Mouse (Mus musculus) c-Kit-positive CD71-negative TER-119-negative erythroid progenitor cells, embryonic 14.5 days (primary cell): ENCODE data around the gene Bag5.
A peak's percentile ranks its signal among the peaks of the same experiment; 100 is the strongest.

Source experiments
- DNase-seq: peaks from one replicate; pipeline ENCODE4 v3.0.0-alpha.2; 2013; ENCODE audit warnings: low read depth

Gene Bag5

DNA sequence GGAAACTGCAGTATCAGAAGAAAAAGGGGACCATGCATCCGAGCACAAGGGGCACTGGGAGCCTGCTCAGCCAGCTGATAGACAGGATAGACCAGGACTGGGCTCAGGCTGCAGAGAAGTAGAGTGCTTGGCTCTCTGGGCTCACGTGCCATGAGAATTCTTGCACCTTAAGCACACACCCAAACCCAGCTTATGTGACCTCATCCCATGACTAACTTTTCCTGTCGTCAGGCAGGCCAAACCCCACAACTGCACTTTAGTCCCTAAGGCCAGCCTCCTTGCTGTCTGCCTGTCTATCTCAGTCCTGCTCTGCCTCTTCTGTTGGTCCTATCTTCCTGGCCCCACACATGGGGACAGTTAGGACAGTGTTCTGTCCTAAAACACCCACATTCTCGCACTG is 15.3 kb downstream of the Bag5 start:
- no peak for DNase-seq

DNA sequence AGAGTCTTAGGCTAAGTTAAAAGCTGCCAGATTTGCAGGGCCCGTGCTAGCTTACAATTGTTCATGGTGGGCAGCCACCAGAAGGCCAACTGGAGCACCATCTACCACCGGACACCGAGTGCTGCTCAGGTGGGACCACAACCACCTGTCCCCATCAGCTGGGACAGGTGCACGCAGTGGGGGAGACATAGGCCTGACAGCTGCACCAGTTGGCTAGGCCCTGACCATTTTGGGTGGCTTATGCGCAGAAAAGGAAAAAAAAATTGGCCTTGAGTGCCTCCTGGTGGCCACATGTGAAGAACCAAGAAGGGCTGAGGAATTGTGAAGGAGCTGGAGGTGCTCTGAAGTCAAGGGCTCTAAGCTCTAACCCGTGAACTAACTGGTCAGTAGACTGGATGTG is 16.8 kb downstream of the Bag5 start:
- peak; percentile 71 for DNase-seq

DNA sequence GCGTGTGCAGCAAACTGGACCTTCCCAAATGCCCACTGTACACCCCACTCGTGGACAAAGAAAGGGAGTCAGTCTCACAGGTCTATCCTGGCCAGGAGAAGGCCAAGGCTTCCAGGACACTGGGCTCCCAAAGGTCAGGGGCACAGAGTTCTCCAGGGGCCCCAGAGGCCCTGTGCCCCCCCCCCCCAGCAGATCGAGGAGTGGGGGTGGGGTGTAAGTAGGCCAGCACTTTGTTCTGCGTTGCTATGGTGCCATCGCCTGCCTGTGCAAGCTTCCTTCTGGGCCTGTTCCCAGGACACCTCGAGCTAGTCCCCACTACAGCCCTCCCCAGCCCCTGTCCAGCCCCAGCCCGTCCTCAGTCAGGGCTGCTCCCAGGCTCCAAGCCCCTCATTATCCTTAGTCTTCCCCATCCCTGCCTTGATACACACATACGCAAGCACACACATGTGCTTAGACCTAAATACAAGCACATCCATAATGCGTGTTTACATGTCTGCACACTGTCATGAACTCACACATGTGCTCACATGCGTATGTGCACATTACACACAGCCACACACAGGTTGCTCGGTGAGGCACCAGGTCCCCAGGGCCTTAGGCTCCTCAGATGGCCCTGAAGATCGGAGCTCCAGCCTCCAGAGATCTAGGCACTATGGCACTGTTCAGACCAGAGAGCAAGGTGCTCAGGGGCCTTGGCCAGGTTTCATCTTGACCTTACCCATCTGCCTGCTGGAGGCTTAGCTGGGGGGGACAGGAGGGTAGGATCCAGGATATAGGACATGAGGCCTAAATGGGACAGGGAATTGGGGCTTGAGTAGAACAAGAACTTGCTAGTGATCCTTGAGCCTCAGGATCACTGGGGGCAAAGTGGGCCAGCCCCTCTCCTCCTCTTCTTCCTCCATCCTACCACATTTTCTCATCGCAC is 17.9 kb downstream of the Bag5 start:
- no peak for DNase-seq

DNA sequence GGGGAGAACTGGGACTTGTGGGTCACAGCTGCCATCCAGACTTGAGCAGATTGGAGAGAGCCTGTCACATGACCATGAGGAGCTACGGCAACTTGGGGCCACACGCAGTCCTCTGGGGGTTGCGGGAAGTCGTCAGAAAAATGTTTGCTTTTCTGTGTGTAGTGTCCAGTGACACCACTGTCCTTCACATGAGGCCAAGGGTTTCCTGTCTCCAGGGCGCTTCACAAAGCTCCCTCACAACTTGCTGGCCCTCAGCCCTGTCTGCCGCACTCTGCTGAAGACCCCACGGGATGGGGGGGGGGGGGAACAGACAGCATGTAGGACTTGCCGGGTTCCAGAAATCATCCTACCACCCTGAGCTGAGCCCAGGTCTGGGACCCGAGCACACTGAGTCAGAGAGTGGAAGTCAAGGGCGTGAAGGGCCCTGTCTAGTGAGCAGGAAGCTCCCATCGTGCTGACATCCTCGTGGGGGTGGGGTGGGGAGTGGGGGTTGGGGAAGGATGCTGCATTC is 18.7 kb downstream of the Bag5 start:
- no peak for DNase-seq

DNA sequence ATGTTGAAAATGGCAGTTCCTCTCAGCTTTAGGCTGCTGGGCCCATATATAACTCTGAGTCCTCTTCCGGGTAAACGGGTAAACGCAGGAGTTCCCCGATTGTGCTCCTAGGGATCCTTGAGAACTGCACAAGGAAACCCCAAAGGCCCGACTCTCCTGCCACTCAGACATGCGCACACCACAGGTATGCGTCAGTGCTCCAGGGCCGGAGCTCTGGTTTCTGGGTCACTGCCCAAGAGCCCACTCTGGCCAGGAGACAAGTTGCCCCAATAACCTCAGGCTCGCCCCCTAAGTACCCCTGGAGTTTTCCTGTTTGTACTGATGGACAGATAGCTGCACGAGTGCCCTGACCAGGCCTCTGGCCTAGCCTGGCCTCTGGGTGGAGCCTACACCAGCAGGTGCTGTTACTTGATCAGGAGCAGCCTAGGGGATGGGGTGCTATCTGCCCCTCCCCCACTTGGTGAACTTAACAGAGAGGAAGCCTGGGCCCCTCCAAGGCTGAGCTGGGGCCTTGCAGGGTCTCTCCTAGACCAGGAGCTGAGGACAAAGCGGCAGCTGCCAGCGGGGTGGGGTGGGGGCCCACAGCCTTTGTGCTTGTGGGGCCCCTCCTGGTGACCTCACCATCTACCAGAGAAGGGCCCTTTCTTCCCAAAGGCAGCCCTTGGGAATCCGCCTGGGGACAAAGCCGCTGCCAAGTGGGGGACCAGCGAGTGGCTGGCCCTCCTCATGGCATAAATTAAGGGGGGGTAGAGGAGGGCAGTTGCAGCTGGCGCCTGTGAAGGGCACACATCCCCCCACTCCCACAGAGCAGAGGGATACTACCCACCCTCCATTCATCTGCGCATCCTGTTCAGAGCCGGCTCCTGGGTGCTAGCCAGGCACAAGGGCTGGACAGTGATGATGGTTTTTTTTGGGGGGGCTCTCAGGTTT is 19.5 kb downstream of the Bag5 start:
- no peak for DNase-seq

DNA sequence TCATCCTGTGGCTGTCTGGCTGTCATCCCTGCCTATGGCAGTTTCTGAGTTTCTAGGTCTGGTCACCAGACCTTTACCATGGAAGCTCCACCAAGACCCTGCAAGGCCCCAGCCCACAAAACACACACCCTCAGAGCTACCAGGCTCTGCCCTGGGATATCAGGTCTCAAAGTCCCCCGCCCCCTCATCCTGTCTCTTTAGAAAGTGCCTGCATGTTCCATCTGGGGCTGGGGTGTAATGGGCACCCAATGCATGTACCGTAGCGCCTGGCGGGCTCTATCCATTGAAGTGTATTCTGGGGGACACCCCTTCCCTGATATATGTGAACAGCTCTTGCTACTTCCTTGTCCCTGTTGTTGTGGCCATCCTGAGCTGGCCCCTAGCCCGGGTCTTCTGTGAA is 20.2 kb downstream of the Bag5 start:
- no peak for DNase-seq

DNA sequence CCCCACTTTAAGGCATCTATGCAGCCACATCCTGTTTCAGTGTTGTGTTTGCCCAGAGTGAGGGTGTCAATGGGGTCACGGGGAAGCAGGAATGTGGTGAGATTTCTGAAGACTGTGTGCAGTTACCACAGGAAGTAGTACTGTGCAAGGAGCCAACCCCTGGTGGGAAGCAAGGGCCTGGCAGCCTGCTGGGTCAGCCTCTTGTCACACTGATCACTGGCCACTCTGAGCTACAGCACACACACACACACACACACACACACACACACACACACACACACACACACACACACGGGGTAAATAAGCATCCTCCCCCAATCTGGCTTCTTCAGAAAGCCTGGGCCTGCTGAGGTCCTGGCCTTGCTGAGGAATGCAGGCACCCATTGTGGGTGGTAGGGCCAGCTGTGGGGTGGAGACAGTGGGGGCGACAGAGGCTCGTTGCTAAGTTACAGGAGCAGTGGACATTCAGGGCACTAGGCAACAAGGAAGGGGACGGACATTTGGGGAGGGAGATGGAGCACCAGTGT is 21.6 kb downstream of the Bag5 start:
- no peak for DNase-seq

DNA sequence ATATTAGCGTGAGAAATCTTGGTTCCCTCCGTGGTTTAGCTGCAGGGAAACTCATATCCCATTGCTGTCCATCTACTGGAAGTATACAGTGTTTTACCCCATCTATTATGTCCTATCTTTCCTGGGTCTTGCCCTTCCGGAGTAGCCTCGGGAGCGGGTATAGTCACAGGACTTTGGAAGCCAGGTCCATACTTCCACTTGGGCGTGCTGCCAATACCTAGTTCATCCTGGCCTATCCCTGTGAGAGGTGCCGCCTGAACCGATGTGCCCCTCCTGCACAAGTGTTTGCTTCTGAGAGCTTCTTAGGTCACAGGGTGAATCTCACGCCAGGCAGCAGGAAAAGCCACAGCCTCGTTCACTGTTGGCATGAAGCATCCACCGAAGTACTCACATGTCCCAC is 23.6 kb downstream of the Bag5 start:
- DNase-seq: no peak

DNA sequence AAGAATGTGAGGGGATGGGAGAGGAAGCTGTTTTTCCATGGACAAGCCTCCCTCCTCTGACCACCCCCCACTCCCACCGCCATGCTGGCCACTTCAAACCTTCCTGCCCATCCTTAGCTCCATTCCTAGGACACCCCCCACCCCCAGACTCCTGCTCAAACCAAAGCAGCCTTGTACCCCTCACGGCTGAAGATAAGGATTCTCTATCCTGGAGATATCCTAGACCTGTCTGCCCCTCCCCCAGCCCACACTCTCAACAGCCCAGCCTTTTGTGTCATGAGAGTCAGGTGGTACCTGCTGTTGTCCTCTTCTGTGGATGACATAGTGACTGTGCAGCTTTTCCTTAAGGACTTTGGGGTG is 25.0 kb downstream of the Bag5 start:
- DNase-seq: no peak

DNA sequence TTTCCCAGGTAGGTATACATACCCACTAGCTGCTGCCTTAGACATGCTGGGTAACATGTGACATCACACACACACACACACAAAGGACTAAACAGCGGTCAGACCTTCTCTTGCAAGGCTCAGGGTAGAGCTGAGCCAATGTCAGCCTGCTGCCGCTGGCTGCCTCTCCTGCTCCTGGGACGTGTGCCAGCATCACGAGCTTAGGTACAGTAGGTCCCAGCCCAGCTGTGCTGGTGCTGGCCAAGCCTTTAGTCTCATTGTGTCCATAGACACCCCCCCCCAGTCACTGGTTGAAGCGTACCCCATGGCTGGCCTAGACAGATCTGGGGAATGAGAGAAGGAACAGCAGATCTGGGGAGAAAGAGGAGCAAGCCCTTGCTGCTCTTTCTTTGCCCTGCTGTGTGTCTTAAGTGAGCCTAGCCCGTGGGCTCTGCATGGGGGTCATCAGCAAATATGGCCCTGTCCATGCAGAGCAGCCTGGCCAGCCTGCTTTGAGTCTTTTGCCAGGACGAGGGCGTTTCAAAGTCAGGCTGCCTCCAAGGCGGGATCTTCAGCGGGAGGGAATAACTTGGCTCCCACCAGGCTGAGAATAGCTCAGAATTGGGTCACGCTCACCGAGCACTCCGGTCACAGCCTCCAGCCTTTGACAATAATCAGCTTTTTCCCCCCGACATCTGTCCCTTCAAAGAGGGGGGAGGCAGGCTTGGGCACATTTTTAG is 25.5 kb downstream of the Bag5 start:
- DNase-seq: no peak

DNA sequence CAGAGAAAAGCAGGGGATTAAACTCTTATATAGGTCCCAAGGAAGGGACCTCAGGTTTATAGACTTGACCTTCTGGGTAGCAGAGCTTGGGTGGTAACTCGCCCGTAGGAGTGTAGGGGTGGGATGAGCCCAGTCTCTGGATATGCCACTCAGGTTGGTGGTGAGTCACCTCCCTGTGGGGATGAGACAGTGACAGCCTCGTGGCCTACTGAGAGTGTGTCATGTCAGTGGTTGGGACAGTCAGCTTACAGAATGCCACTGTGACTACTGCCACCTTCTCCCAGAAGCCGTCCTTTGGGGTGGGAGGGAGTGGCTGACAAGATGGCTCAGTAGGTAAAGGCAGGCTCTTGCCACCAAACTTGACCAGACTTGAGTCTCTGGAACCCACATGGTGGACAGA is 26.7 kb downstream of the Bag5 start:
- DNase-seq: no peak

DNA sequence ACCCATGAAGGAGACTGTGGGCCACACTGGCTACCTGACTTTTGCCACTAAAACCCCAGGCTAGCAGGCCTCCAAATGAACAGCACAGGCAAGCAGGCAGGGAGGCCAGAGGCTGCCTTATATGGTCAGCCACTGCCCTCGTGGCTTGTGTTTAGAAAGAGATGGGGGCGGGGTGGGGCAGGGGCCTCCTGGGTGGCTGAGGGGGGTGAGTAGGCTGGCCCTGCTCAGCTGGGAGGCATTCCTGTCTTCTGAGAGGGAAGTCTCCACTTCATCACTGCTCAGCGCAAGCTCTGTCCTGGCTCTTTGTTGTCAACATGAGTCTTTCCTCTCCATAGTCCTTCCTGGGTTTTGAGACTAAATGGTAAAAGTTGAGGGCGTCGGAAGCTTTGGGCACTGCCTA is 30.3 kb downstream of the Bag5 start:
- DNase-seq: no peak

DNA sequence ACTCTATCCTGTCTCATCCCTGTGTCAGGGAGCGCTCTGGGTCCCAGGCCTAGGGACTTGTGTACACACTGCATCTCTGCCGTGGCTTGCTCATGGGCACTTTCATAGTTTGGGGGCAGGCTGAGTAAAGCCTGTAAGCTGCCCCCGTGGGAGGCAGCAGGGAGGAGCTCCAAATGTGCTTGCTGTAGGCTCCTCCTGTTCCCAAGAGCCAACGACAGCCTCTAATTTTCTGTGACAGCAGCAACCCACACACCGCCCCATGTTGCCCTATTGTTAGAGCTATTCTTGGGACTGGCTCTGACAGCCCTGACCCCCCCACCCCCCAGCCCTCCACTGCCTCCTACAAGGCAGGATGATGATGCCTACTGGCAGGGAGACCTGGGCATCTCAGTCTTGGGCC is 31.1 kb downstream of the Bag5 start:
- no peak for DNase-seq

DNA sequence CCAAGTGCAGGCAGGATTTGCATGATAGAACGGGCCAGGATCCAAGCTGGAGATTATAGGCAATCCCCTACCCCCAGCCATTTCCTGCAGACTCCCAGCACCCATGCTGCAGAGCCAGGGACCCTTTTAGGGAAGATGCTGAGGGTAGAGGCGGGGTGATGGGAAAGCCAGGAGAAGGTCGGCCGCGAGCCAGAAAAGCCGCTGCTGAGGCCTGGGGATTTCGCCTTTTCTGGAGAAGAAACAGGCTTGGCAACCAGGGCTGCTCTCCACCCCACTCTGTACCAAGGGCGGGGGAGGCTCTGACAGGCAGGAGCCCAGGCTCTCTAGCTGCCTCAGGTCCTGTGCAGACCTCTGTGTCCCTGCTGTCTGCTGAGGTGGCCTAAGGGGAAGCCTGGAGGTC is 31.8 kb downstream of the Bag5 start:
- no peak for DNase-seq

DNA sequence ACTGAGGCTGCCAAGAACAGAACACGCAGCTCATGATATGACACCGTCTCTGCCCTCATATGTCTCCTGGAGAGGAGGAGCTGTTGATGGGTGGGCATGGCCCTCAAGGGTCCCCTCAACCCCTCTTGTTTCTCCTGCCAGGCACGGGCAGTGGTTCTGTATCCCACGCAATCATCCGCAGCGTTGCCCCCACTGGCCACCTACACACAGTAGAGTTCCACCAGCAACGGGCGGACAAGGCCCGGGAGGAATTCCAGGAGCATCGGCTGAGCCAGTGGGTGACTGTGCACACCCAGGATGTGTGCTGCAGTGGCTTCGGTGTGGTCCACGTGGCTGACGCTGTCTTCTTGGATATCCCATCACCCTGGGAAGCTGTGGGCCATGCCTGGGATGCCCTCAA is 32.4 kb downstream of the Bag5 start:
- DNase-seq: no peak

DNA sequence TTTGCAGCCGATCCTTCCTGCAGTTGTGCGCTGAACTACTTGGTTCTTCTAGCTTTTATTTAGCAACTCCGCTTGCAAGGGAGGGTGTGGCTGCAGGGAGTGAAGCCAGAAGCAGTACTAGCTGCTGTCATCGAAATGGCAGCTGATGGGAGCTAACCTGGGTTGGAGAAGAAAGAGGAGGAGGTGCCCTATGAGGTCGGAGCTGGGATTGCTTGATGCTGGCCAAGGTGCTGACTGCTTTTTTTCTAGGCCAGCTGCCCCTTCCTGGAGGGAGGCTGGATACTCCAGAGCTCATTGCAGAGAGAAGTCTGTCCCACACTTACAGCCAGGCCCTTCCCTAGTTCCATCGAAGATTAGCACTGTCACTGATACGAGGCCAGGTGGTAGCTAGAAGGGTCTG is 34.1 kb downstream of the Bag5 start:
- no peak for DNase-seq

DNA sequence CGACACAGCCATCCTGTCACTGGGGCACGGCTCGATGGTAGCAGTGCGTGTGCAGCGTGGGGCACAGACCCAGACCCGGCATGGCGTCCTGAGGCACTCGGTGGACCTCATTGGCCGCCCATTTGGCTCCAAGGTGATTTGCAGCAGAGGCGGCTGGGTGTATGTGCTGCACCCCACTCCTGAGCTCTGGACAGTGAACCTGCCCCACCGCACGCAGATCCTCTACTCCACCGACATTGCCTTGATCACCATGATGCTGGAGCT is 34.5 kb downstream of the Bag5 start:
- no peak for DNase-seq

DNA sequence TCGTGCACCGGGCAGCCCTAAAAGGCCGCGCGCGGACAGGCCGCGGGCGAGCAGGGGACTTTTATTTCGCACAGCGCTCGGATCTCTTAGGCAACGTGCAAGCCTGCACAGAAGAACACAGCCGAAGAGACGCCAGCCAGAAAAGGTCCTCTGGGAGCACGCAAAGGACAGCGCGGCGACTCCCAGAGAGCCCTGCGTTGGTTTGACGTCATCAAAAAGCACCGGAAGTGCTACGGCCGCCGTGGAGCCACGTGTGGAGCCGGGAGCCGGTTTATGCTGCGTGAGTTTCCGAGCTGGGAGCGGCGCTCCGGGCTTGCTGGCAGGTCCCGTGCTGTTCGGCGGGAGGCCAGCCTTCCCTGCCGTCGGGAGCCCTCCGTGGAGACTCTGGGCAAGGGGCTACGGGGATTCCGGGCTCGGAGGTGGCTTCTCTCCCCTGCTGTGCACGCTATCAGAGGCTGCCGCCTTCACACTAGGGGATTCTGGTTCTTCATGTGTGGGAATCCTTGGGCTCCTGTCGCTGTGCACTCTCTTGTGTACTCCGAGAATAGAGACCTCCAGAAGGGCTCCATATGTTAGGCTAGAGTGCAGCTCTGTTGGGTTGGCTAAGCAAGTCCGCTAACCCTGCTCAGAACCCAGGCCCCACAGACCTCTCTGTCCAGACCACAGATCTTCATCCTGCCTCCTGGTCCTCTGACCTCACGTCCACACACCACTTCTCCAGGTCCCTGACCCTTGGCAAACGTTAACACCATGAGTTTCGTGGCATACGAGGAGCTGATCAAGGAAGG is 35.0 kb downstream of the Bag5 start, which contains the start of gene Trmt61a:
Gene Trmt61a (plus strand): TSS at position 224 of the 788 bp plus-strand sequence.
- peak; percentile 91 for DNase-seq

DNA sequence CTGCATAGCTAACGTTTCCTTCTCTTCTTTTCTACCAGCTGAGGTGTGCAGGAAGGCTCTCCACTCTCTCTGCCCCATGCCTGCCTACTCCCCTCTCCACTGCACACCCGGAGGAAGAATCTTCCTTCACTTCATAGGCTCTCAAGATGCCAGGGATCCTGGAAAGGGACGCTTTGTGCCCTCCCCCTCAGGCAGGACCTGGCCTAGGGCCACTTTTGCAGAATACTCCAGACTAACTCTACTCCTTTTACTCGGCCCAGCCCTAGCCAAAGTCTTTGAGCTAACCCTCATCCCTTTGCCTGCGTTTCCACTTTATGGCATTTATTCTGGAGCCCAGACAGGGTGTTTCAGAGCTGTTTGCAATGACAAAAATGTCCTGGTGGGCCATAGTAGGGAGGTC is 35.6 kb downstream of the Bag5 start:
- DNase-seq: no peak

DNA sequence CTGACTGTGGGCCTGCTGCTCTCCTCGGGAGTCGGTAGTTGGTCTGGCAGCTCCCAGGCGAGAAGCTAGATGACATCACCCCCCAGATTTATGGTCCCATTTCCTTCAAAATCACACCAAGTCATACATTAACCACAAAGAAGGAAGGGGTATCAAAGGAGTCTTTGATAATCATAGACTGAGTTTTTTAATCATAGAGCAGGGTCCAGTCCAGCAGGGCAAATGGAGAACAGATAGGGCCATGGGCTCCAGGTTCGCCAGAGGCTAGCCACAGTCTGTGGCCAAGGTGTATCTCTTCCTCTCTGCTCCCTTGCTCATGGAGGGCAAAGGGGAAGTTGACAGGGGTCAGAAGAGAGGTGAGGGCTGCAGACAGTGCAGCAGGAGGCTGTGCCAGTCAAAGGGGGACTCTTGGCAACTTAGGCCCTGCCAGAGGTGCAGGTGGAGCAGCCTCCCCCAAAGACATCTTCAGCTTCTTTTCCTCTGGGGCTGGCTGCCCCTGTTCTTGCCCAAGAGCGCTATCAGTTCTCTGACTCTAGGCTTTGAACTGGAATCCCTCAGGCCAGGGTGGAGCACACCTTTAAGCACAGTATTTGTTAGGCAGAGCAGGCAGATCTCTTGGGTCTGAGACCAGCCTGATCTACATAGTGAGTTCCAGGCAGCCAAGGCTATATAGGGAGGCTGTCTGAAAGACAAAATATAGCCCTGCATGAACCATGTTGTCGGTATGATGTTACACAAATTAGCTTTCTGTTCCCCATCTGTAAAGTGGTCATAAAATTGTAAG is 37.1 kb downstream of the Bag5 start:
- no peak for DNase-seq
